Mouse (Mus musculus) liver, embryonic 14.5 days (tissue): ENCODE data around the gene Rabggta. TPM values are rescaled to one million over a fixed set of nuclear protein-coding genes. Genes with fewer than 3 reads are reported as not detected.
A peak's percentile ranks its signal among the peaks of the same experiment; 100 is the strongest.

Experiments used
- ATAC-seq: fragments of 200-750 bp; cut with Nextera tagmentation; 2 replicates; pipeline ENCODE4 v1.8.0; 2017; ENCODE audit warnings: moderate number of reproducible peaks, mild to moderate bottlenecking, moderate library complexity; ENCODE audit not compliant: insufficient read depth
- DNase-seq, 3 experiments: peaks; one replicate each; pipeline ENCODE4 v3.0.0-alpha.2; 2012 to 2013; ENCODE audit warnings: low read depth in 3 of 3, low spot score in 3 of 3
- H3K27ac ChIP-seq: fragments of 300-500 bp; sonication (generic); 2 replicates; pipeline ENCODE4 v1.5.1; 2014; ENCODE audit warnings: moderate library complexity, mild to moderate bottlenecking, control low read depth, inconsistent platforms
- H3K27me3 ChIP-seq: fragments of 300-500 bp; sonication (generic); 2 replicates; pipeline ENCODE4 v1.6.1; 2014; ENCODE audit warnings: mild to moderate bottlenecking, low read length, moderate library complexity; ENCODE audit not compliant: control insufficient read depth, insufficient read depth
- H3K36me3 ChIP-seq: fragments of 300-500 bp; sonication (generic); replicated peaks from 2 replicates; pipeline ENCODE4 v1.6.1; 2014; ENCODE audit warnings: low read depth; ENCODE audit not compliant: control insufficient read depth, insufficient read depth
- H3K4me1 ChIP-seq, 2 experiments: fragments of 200-500 bp in 1 of 2; fragments of 300-500 bp in 1 of 2; sonication (generic) in 1 of 2; replicated peaks; 2 replicates each; pipeline ENCODE4 v1.6.1; 2012 to 2014; ENCODE audit warnings: antibody characterized with exemption in 1 of 2, inconsistent platforms in 1 of 2, low read length in 1 of 2; ENCODE audit not compliant: control insufficient read depth in 2 of 2, insufficient read depth in 2 of 2
- H3K4me2 ChIP-seq: fragments of 300-500 bp; sonication (generic); 2 replicates; pipeline ENCODE4 v1.6.1; 2014; ENCODE audit warnings: low read depth, mild to moderate bottlenecking, control low read depth, moderate library complexity
- H3K4me3 ChIP-seq, 2 experiments: fragments of 200-500 bp in 1 of 2; fragments of 300-500 bp in 1 of 2; sonication (generic) in 1 of 2; 2 replicates each; pipeline ENCODE4 v1.5.1; 2012 to 2014; ENCODE audit warnings: low read depth in 2 of 2, low read length in 2 of 2, mild to moderate bottlenecking in 2 of 2, control low read depth in 1 of 2, inconsistent platforms in 1 of 2, moderate library complexity in 1 of 2; ENCODE audit not compliant: insufficient read depth in 1 of 2
- H3K9ac ChIP-seq: fragments of 300-500 bp; sonication (generic); replicated peaks from 2 replicates; pipeline ENCODE4 v1.6.1; 2014; ENCODE audit warnings: mild to moderate bottlenecking, control low read depth, moderate library complexity
- H3K9me3 ChIP-seq: fragments of 300-500 bp; sonication (generic); 2 replicates; pipeline ENCODE4 v1.6.1; 2016; ENCODE audit warnings: low read length, mixed read lengths; ENCODE audit not compliant: control insufficient read depth
- CTCF ChIP-seq: IDR thresholded peaks from 2 replicates; pipeline ENCODE4 v1.5.1; 2016; ENCODE audit warnings: antibody characterized with exemption, low read depth, control low read depth
- EP300 ChIP-seq: IDR thresholded peaks from 2 replicates; pipeline ENCODE4 v1.6.1; 2016; ENCODE audit warnings: antibody characterized with exemption, low read depth
- whole genome bisulfite sequencing: fragments of 180-500 bp; shearing (Covaris S2); extraction: QIAGEN DNeasy Blood & Tissue Kit; methylation state at CpG from one replicate; pipeline ENCODE4 v1.1.7; 2014; ENCODE audit not compliant: insufficient replicate concordance; 5-methylcytosine and 5-hydroxymethylcytosine counted together
- polyA plus RNA-seq, 2 experiments: library from polyadenylated mRNA; depleted of rRNA in 1 of 2; stranded (reverse) in 1 of 2; unstranded in 1 of 2; fragments of >200 nt; fragmentation: Nextera tagmentation in 1 of 2; extraction: Ambion mirVana in 1 of 2; gene quantifications; 2 replicates each; pipeline versions ENCODE4 v1.2.1 to v1.2.3; 2012 to 2014

Rabggta gene
- polyA plus RNA-seq, 2 experiments: 8.1 to 10.9 TPM

DNA sequence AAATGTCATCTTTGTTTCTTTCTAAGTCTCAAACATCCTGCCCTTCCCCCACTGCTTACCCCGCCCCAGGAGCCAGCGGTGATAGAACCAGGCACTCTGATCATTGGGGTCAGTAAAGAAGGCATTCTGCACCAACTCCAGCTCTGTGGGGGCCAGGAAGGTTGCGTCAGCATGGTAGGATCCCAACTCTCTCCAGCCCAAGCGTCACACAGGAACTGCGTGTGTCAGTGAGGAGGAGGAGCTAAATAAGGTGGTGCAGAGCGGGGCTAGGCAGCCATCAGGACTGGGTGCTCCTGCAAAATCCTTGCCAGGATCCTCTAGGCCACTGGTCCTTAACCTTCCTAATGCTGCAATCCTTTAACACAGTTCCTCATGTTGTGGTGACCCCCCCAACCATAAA, 2.3 kb downstream of the Rabggta start:
- no peak overlapping the region for H3K27ac ChIP-seq
- H3K4me2 ChIP-seq: no peak overlapping the region
- H3K4me1 ChIP-seq: peaks cover 19 to 21% of the 10 kb centered on the region in 2 experiments; a peak in 3 of 4 replicates
- no peak for DNase-seq
- H3K4me3 ChIP-seq: no peak overlapping the region
- ATAC-seq: no peak
- H3K36me3 ChIP-seq: no peaks in the 10 kb centered on the region
- WGBS: 74% methylated on average over 6 of the region's 6 CpGs
- no peak overlapping the region for H3K9ac ChIP-seq
- TF ChIP-seq EP300: no peak
- TF ChIP-seq CTCF: no peak
- H3K27me3 ChIP-seq: no peaks in the 10 kb centered on the region
- H3K9me3 ChIP-seq: no peaks in the 10 kb centered on the region

- DNase-seq: no peak
- Histone ChIP-seq H3K27me3 (no peaks in the 10 kb centered on the region), H3K4me1 (peaks cover 2 to 4% of the 10 kb centered on the region in 2 experiments; a peak in 2 of 4 replicates), H3K4me3 (no peak overlapping the region), H3K4me2 (no peak overlapping the region), H3K9me3 (no peaks in the 10 kb centered on the region), H3K27ac (no peak overlapping the region), H3K9ac (no peak overlapping the region), H3K36me3 (no peaks in the 10 kb centered on the region)
- no peak for ATAC-seq
- 64% methylated on average over 8 of the region's 8 CpGs for WGBS
- no peak for TF ChIP-seq EP300
- no peak for TF ChIP-seq CTCF
Measured at GRCm38 (mm10) chr14:55716884-55717283, 5.2 kb downstream of the Rabggta start.

- Histone ChIP-seq H3K4me3 (no peak overlapping the region), H3K27ac (no peak overlapping the region), H3K9me3 (no peaks in the 10 kb centered on the region), H3K27me3 (no peaks in the 10 kb centered on the region), H3K4me1 (peaks cover under 1 to 4% of the 10 kb centered on the region in 2 experiments; a peak in 2 of 4 replicates), H3K36me3 (no peaks in the 10 kb centered on the region), H3K4me2 (no peak overlapping the region), H3K9ac (no peak overlapping the region)
- WGBS: 83% methylated on average over 6 of the region's 6 CpGs
- ATAC-seq: no peak
- TF ChIP-seq CTCF (no peak), EP300 (no peak)
- no peak for DNase-seq
Measured at GRCm38 (mm10) chr14:55716271-55716670, 5.8 kb downstream of the Rabggta start.

DNA sequence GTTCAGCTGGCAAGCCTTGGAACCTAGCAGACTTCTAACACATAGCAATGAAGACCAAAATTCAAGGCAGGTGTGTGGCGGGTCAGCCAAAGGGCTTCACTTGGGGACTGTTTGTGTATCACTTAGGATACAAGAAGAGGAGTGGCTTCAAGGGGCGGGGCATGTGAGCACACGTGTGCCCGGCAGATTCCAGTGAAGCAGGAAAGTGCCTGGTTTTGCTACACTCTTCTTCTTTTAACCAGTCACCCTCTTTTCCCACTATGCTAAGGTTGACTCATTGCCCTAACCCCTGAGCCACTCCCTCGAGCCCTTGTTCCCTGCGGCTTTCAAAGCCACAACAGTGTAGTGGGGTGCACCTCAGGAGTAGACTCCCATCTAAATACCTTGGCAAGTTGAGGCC, 7.2 kb downstream of the Rabggta start:
- ATAC-seq: no peak
- H3K4me3 ChIP-seq: no peak overlapping the region
- no peak for DNase-seq
- H3K9ac ChIP-seq: no peak overlapping the region
- H3K4me1 ChIP-seq: 0 out of 4 replicates have a peak, but pooled peaks cover 0 to 4% of the 10 kb centered on the region in 2 experiments
- no peaks in the 10 kb centered on the region for H3K27me3 ChIP-seq
- TF ChIP-seq CTCF (no peak), EP300 (no peak)
- no peaks in the 10 kb centered on the region for H3K36me3 ChIP-seq
- H3K9me3 ChIP-seq: no peaks in the 10 kb centered on the region
- no peak overlapping the region for H3K4me2 ChIP-seq
- no peak overlapping the region for H3K27ac ChIP-seq
- WGBS: 34% methylated on average over 6 of the region's 6 CpGs

DNA sequence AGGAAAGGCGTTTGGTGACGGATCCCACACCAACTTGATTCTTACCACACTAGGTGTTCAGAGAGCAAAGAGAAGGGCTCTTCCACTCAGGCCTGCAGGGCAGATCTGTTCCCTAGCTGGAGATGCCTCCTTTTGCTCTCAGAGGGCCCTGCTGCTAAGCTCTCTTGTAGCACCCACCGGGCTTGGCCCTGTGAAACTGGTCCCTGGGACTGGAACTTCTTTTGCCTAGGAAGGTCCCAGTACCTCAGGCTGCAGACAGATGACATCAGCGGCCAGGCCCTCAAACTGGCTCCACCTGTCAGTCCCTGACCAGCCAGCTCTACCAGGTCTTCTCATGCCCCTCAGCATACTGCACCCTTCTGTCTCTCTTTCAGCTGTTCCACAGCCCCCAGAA, 8.3 kb downstream of the Rabggta start, which contains the start of gene Tgm1:
Gene Tgm1 (minus strand): TSS at position 198 of the 394 bp plus-strand sequence.
- no peaks in the 10 kb centered on the region for H3K9me3 ChIP-seq
- TF ChIP-seq CTCF: no peak
- no peak for TF ChIP-seq EP300
- H3K4me2 ChIP-seq: peak within 1 kb of the TSS; percentile 58
- 23% methylated on average over 4 of the region's 4 CpGs for WGBS
- no peak for ATAC-seq
- H3K9ac ChIP-seq: no peak within 1 kb of the TSS; the same call in 1 of the 2 replicates
- no peak for DNase-seq
- no peaks in the 10 kb centered on the region for H3K36me3 ChIP-seq
- peak within 1 kb of the TSS; percentile 4 to 45; a peak in 3 of 4 replicates for H3K4me3 ChIP-seq
- no peak within 1 kb of the TSS for H3K27ac ChIP-seq
- no peaks in the 10 kb centered on the region for H3K27me3 ChIP-seq
- H3K4me1 ChIP-seq: 0 out of 4 replicates have a peak, but pooled peaks cover 0 to 4% of the 10 kb centered on the region in 2 experiments
